Mouse (Mus musculus) midbrain, embryonic 16.5 days (tissue): ENCODE measurements at regions not wholly inside any gene's neighbourhood (a gene's known extent, or its start where the extent isn't known, plus 50 kb on each side); places are given as distances from the start of the nearest gene placed in this dataset.

Experiments
- ATAC-seq: fragments of 200-750 bp; cut with Nextera tagmentation; 2 replicates; pipeline ENCODE4 v1.8.0; 2017; ENCODE audit warnings: moderate TSS enrichment
- H3K27ac ChIP-seq: fragments of 300-500 bp; sonication (generic); 2 replicates; pipeline ENCODE4 v1.5.1; 2014; ENCODE audit warnings: mild to moderate bottlenecking, low read length, mixed read lengths
- H3K27me3 ChIP-seq: fragments of 300-500 bp; sonication (generic); 2 replicates; pipeline ENCODE4 v1.6.1; 2014; ENCODE audit warnings: low read depth, low read length, mixed read lengths; ENCODE audit not compliant: control insufficient read depth, insufficient read depth
- H3K36me3 ChIP-seq: fragments of 300-500 bp; sonication (generic); 2 replicates; pipeline ENCODE4 v1.6.1; 2014; ENCODE audit warnings: mild to moderate bottlenecking, low read length, moderate library complexity, mixed read lengths; ENCODE audit not compliant: control insufficient read depth, insufficient read depth
- H3K4me1 ChIP-seq: fragments of 300-500 bp; sonication (generic); 2 replicates; pipeline ENCODE4 v1.6.1; 2014; ENCODE audit warnings: mild to moderate bottlenecking, low read length, mixed read lengths; ENCODE audit not compliant: control insufficient read depth, insufficient read depth
- H3K4me2 ChIP-seq: fragments of 300-500 bp; sonication (generic); 2 replicates; pipeline ENCODE4 v1.6.1; 2014; ENCODE audit warnings: mild to moderate bottlenecking, low read length, mixed read lengths
- H3K4me3 ChIP-seq: fragments of 300-500 bp; sonication (generic); 2 replicates; pipeline ENCODE4 v1.5.1; 2014; ENCODE audit warnings: low read depth, mild to moderate bottlenecking, low read length, moderate library complexity, mixed read lengths
- H3K9ac ChIP-seq: fragments of 300-500 bp; sonication (generic); 2 replicates; pipeline ENCODE4 v1.6.1; 2014; ENCODE audit warnings: low read depth, low read length, mixed read lengths
- H3K9me3 ChIP-seq: fragments of 300-500 bp; sonication (generic); replicated peaks from 2 replicates; pipeline ENCODE4 v1.6.1; 2014; ENCODE audit warnings: mild to moderate bottlenecking, low read length, mixed read lengths; ENCODE audit not compliant: control insufficient read depth, poor library complexity, severe bottlenecking
- WGBS: fragments of 180-500 bp; shearing (Covaris S2); extraction: QIAGEN DNeasy Blood & Tissue Kit; methylation state at CpG from one replicate; pipeline ENCODE4 v1.1.7; 2014; 5-methylcytosine and 5-hydroxymethylcytosine counted together

DNA sequence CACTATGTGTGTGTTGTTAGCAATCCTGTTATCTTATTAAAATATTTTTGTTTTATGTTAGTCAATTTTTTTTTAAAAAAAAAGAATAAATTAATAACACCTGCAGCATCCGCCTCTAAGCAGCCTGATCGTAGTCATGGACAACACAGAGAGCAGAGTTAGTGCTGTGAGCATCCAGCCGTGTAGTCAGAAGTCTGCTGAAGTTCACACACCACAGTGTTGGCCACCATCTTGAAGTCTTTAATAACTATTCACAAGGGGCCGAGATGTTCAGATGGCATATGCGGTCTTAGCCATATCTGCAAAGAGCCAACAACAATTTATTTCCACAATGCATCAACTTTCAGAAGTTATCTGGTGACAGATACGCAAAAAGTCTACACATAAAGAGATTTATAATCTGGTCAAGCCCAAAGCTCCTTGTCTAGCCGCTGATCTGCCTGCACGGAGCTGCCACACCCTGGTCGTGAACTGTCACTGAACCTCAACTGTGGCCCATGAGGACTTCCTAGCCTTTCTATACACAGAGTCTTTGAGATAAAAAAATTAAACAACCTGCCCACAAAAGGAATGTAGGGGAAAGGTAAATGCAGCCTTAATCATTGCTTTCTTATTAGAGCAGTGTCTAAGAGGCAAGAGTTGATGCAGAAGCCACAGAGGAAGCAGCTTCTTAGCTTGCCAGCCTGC is 183.4 kb upstream of the Zfp703 start:
- no peaks in the 10 kb centered on the region for H3K36me3 ChIP-seq
- 96% methylated on average over 9 of the region's 9 CpGs for WGBS
- H3K4me3 ChIP-seq: no peak overlapping the region
- no peak overlapping the region for H3K9ac ChIP-seq
- H3K27ac ChIP-seq: no peak overlapping the region
- H3K9me3 ChIP-seq: no peaks in the 10 kb centered on the region
- H3K4me2 ChIP-seq: no peak overlapping the region
- H3K27me3 ChIP-seq: no peaks in the 10 kb centered on the region
- ATAC-seq: no peak
- H3K4me1 ChIP-seq: no peaks in the 10 kb centered on the region

DNA sequence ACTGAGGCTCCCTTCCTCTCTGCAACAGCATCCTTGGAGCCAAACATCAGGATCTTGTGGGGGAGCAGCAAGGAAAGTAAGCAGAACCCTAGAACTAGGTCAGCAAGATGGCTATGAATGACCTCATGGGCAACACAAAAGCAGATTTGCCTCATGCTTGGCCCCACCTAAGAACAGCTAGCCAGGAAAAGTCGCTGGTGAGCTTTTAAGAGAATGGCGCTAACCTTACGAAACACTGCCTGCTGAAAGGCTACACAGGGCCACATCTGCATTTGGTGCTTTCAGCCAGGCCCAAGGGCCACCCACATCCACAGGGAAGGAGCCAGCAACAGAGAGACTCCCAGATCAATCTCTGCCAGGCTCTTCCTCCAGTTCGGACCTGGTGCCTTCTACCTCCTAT is 182.7 kb upstream of the Zfp703 start:
- H3K27ac ChIP-seq: no peak overlapping the region
- ATAC-seq: no peak
- 89% methylated on average over 4 of the region's 4 CpGs for WGBS
- H3K4me3 ChIP-seq: no peak overlapping the region
- H3K9me3 ChIP-seq: no peaks in the 10 kb centered on the region
- H3K27me3 ChIP-seq: no peaks in the 10 kb centered on the region
- H3K9ac ChIP-seq: no peak overlapping the region
- no peaks in the 10 kb centered on the region for H3K36me3 ChIP-seq
- no peak overlapping the region for H3K4me2 ChIP-seq
- H3K4me1 ChIP-seq: no peaks in the 10 kb centered on the region

DNA sequence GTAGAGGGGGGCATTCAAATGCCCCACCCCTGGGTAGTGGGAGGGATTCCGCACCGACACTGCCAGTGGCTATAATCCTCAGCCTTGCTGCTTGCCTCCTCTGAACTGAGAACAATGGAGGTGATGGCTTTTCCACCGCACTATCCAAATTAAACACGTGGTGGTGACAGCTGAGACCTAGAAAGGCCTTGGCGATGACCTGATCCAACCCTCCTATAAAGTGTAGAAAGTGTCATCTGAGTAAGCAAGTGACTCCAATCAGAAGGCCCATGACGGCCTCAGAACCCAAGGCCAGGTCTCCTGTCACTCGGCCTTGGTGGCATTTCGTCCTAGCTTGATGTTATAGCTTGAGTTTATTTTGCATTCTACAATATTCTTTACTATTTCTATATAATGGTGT is 181.5 kb upstream of the Zfp703 start:
- Histone ChIP-seq H3K9me3 (no peaks in the 10 kb centered on the region), H3K36me3 (no peaks in the 10 kb centered on the region), H3K4me3 (no peak overlapping the region), H3K4me2 (no peak overlapping the region), H3K27me3 (no peaks in the 10 kb centered on the region), H3K27ac (no peak overlapping the region), H3K9ac (no peak overlapping the region), H3K4me1 (no peaks in the 10 kb centered on the region)
- ATAC-seq: no peak
- WGBS: 70% methylated on average over 8 of the region's 8 CpGs

DNA sequence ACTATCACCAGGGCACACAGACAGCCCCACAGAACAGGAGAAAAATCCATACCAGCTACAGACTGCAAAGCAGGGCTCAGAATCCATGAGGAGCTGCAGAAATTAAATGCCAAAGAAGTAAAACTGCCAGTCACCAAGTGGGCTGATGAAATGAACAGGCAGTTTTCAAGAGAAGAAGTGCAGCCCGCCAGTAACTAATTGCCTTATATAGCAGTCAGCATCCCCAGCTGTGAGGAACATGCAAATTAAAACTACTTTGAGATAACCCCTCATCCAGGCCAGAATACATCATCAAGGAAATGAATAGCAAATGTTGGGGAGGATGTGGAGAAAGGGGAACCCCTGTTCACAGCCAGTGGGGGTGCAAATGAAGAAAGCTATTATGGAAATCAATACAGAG is 177.3 kb upstream of the Zfp703 start:
- H3K27ac ChIP-seq: no peak overlapping the region
- no peak overlapping the region for H3K4me2 ChIP-seq
- H3K4me3 ChIP-seq: no peak overlapping the region
- no peaks in the 10 kb centered on the region for H3K9me3 ChIP-seq
- no peak for ATAC-seq
- H3K4me1 ChIP-seq: no peaks in the 10 kb centered on the region; the same call in 1 of the 2 replicates
- no peaks in the 10 kb centered on the region for H3K27me3 ChIP-seq
- H3K9ac ChIP-seq: no peak overlapping the region
- H3K36me3 ChIP-seq: no peaks in the 10 kb centered on the region
- 47% methylated on average over 1 of the region's 1 CpGs for WGBS

- ATAC-seq: no peak
- 79% methylated on average over 9 of the region's 9 CpGs for WGBS
- Histone ChIP-seq H3K27me3 (no peaks in the 10 kb centered on the region), H3K4me1 (peaks cover 9% of the 10 kb centered on the region; the same call in 1 of the 2 replicates), H3K36me3 (no peaks in the 10 kb centered on the region), H3K4me2 (no peak overlapping the region), H3K9ac (no peak overlapping the region), H3K9me3 (no peaks in the 10 kb centered on the region), H3K27ac (no peak overlapping the region), H3K4me3 (no peak overlapping the region)
These were observed 173.0 kb upstream of the Zfp703 start for GRCm38 (mm10) chr8:26804089-26804488.

- Histone ChIP-seq H3K4me3 (no peak overlapping the region), H3K4me1 (peaks cover 9% of the 10 kb centered on the region; the same call in 1 of the 2 replicates), H3K4me2 (no peak overlapping the region), H3K9ac (no peak overlapping the region), H3K36me3 (no peaks in the 10 kb centered on the region), H3K27ac (no peak overlapping the region), H3K27me3 (no peaks in the 10 kb centered on the region), H3K9me3 (no peaks in the 10 kb centered on the region)
- 26% methylated on average over 7 of the region's 7 CpGs for WGBS
- ATAC-seq: no peak
These were observed 172.2 kb upstream of the Zfp703 start for GRCm38 (mm10) chr8:26804901-26805341.

DNA sequence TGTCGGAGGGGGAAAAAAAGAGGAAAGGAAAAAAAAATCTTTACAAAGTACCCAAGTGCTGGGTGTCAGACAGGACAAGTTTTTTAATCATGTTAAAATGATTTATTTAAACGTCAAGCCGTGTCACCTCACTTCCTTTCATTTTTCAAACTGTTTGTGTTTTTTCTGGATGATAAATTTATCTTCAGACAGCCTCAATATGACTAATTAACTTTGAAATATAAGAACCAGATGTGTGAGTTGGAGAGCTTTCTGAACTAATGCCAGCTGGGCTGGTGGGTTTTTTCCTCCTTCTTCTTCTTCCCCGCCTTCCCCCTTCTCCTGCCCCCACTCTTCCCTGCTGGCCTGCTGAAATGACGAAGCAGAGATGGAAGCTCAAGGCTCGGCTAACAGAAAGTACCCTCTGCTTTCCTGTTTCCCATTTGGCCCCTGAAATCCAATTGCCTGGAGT is 171.7 kb upstream of the Zfp703 start:
- Histone ChIP-seq H3K27me3 (no peaks in the 10 kb centered on the region), H3K4me1 (peaks cover 9% of the 10 kb centered on the region; the same call in 1 of the 2 replicates), H3K4me3 (no peak overlapping the region), H3K9ac (no peak overlapping the region), H3K9me3 (no peaks in the 10 kb centered on the region), H3K36me3 (no peaks in the 10 kb centered on the region), H3K4me2 (no peak overlapping the region), H3K27ac (no peak overlapping the region)
- ATAC-seq: no peak
- 15% methylated on average over 6 of the region's 6 CpGs for WGBS

- Histone ChIP-seq H3K4me3 (no peak overlapping the region), H3K27ac (no peak overlapping the region), H3K9ac (no peak overlapping the region), H3K4me1 (peaks cover 9% of the 10 kb centered on the region; the same call in 1 of the 2 replicates), H3K4me2 (no peak overlapping the region), H3K36me3 (no peaks in the 10 kb centered on the region), H3K9me3 (no peaks in the 10 kb centered on the region), H3K27me3 (no peaks in the 10 kb centered on the region)
- ATAC-seq: no peak
- 16% methylated on average over 11 of the region's 11 CpGs for WGBS
These were observed 168.9 kb upstream of the Zfp703 start for GRCm38 (mm10) chr8:26808111-26808651.

GRCm38 (mm10) chr8:26808771-26809170 is 168.4 kb upstream of the Zfp703 start:
- Histone ChIP-seq H3K9me3 (no peaks in the 10 kb centered on the region), H3K27ac (no peak overlapping the region), H3K27me3 (no peaks in the 10 kb centered on the region), H3K4me3 (no peak overlapping the region), H3K9ac (no peak overlapping the region), H3K4me2 (no peak overlapping the region), H3K36me3 (no peaks in the 10 kb centered on the region), H3K4me1 (peaks cover 9% of the 10 kb centered on the region; the same call in 1 of the 2 replicates)
- WGBS: 11% methylated on average over 3 of the region's 3 CpGs
- ATAC-seq: no peak
